Mouse (Mus musculus): Measurements from ENCODE around the gene Nr2c2. TPM values are rescaled to one million over a fixed set of nuclear protein-coding genes. Genes with fewer than 3 reads are reported as not detected.

Gene Nr2c2
- total RNA-seq, 2 experiments from 2014 or later = 84.3 to 90.7 TPM

DNA sequence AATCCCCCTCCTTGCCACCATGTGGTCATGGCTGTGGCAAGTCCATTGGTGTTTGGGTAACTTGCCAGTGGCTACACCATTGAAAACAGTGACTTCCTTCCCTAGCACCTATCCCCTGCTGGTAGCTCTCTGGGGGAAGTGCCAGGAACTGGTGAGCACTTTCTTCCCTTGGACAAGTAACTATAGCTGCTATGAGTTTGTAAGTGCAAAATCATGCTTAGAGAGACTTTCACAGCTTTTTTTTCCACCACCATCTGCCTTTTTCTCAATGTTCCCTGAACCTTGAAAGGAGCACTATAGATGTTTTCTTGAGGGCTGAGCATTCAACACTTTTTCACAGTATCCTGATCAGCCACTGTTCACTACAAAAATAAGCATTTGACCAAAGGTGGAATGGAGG, 33.4 kb downstream of the Nr2c2 start:
- no peak for DNase-seq (ENCODE audit: extremely low spot score in 1 of 2, low spot score in 1 of 2)

DNA sequence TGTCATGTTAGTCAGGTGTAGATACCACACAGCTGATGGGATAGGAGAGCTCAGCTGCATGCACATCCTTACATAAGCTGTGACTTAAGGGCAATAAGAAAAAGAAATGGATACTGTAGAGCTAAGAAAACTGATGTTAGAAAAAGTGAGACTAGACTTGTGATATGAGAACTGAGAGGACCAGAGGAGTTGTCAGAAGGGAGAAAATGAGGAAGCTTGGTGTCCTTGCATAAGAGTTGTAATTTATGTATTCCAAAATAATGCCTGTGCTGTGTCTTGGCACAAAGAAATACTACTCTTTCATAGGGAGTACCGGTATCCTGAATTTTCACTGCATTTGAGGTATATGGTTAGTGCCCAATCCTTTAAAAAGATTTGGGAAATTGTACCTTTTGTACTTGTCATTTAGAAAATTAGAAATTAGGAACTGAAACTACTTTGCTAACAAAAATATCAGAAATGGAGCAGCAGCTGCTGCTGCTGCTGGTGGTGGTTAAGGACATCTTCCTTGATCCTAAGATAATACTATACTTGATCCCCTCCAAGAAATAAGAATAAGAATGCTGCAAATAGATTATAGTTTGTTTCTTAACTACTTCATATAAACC, 35.8 kb downstream of the Nr2c2 start:
- DNase-seq (ENCODE audit: extremely low spot score in 1 of 2, low spot score in 1 of 2) = no peak

DNA sequence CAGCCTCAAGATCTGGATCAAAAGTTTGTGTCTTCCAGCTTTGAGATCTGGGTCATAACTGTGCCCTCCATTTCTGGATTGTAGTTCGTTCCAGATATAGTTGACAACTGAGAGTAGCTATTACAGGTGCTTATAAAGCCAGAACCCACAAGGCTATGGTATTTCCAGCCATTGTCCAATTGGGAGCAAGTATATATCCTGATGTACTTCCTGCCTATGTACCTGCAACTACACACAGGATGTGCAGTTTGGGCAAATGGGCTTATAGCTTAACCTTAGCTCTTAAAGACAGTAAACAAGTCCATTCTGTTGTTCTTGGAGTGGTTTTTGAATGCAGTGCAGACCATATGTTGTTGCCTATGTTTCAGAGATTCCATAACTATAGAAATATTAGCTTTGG, 40.3 kb downstream of the Nr2c2 start:
- DNase-seq (ENCODE audit: extremely low spot score in 1 of 2, low spot score in 1 of 2) = no peak

DNA sequence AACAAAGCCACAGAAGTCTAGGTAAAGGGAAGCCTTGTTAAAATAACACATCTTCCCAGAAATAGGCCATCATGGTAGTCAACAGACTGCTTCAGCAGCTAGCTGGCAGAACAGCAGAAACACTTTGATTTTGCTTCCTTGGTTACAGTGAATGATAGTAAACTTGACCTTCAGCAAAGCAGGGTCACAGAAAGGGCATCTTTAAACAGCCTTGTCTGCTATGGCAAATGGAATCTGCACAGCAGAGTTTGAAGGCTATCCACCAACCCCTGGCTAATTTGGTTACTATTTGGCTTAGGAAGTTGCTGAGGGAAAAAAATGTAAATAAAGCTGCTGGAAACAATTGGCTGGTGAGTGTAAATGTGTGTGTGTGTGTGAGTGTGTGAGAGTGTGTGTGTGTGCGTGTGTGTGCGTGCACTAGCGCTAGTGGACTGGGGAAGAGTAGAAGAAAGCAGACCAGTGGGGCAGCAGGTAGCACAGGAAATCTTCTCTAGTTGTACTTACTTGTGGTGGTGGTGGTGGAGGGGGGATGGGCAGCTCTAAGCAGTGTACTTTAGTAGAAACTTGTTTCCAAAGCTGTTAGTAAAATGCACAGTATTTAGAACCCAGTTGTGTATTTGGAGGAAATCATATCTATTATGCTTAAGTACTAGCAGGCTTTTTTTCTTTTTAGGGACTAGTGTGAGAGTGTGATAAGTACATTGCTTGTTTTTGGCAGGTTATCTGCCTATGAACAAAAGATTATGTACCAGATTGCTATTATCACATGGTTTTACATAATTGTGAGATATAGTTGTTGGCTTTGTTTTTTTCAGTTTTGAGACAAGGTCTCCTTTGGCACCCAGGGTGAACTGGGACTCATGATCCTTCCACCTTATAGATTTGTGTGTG, 41.1 kb downstream of the Nr2c2 start:
- no peak for DNase-seq (ENCODE audit: extremely low spot score in 1 of 2, low spot score in 1 of 2)

- no peak for DNase-seq (ENCODE audit: extremely low spot score in 1 of 2, low spot score in 1 of 2)
Observed at GRCm38 (mm10) chr6:92133617-92134016, 42.4 kb downstream of the Nr2c2 start.

DNA sequence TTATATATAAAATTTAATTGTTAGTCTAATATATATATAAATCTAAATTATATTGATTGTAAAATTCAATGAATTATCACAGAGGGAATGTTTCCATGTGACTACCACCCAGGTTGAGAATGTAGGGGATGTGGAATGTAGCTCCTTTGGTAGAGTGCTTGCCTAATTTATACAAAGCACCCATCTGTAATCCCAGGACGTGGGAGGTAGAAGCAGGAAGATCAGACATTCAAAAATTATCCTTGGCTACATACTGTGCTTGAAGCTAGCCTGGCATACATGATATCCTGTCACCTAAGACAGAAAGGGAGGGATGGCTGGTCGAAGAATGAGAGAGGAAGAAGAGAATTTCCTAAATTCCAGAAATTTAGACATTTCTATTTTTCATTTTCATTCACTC, 45.2 kb downstream of the Nr2c2 start:
- DNase-seq (ENCODE audit: extremely low spot score in 1 of 2, low spot score in 1 of 2) = no peak

GRCm38 (mm10) chr6:92145881-92146280, 54.7 kb downstream of the Nr2c2 start:
- DNase-seq (ENCODE audit: extremely low spot score in 1 of 2, low spot score in 1 of 2) = no peak

- DNase-seq (ENCODE audit: extremely low spot score in 1 of 2, low spot score in 1 of 2) = no peak
Observed at GRCm38 (mm10) chr6:92153774-92154173, 62.6 kb downstream of the Nr2c2 start.

- DNase-seq (ENCODE audit: extremely low spot score in 1 of 2, low spot score in 1 of 2) = no peak
Observed at GRCm38 (mm10) chr6:92158801-92159200, 67.6 kb downstream of the Nr2c2 start.

GRCm38 (mm10) chr6:92162724-92163123, 71.5 kb downstream of the Nr2c2 start:
- no peak for DNase-seq (ENCODE audit: extremely low spot score in 1 of 2, low spot score in 1 of 2)

GRCm38 (mm10) chr6:92176450-92176849, 85.3 kb downstream of the Nr2c2 start:
- DNase-seq (ENCODE audit: extremely low spot score in 1 of 2, low spot score in 1 of 2) = no peak

DNA sequence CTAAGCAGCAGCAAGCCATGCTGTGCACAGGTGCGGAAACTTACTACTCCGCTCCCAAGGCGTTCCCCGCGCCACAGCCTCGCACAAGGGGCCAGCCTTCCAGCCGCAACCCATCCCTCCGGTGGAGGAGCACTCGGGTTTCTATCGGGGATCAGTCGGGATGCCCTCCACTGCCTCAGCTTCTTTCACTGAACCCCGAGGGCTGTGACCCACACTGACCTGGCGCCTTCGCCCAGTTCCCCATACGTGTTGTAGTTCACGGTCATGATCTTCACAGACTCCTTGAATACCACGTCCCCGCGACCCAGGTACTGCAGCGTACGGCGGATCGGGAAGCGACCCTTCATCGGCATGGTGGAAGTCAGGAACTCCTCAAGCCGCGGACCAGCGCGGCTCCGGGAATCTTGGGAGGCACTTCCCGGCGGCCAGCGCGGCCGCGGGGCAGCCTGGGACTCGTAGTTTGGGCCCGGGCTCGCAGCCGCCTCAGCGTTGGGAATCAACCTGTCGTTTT, 92.5 kb downstream of the Nr2c2 start, which contains the start of gene Mrps25:
TSS of gene Mrps25 (minus strand) at position 413 of the 511 bp plus-strand sequence.
- DNase-seq (ENCODE audit: extremely low spot score in 1 of 2, low spot score in 1 of 2) = peak; percentile 70 to 71

DNA sequence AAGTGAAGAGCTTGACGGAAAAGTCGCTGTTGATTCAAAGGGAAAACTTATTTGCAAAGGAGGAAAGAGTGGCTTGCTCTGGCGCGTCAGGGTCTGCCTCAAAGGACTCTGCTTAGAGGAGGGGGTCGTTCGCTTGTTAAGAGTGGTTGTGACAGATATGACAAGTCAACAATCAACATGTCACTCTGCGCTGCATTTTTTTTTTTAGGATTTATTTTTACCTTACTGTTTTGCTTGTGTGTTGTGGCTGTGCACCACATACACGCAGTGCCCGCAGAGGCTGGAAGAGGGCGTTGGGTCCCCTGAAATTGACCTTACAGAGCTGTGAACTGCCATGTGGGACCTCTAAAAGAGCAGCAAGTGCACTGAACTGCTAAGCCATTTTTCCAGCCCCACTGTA, 93.0 kb downstream of the Nr2c2 start:
- DNase-seq (ENCODE audit: extremely low spot score in 1 of 2, low spot score in 1 of 2) = no peak

DNA sequence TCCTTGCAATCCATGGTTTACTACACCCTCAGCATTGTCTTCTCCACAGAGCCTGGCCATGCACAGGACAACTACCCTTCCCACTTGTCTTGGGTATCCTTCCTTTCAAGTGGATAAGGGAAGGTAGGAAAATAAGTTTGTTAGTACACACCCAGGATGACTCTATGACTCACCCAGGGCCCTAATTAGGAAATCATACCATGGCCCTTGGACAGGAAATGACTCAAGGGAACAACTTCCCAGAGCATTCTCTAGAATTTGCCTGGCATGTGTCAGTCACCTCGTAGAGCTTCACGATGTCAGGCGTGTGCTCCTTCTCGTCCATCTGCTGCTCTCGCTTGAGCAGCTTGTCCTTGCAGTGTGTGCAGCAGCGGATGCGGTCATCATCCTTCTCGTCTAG, 108.2 kb downstream of the Nr2c2 start:
- no peak for DNase-seq (ENCODE audit: extremely low spot score in 1 of 2, low spot score in 1 of 2)

DNA sequence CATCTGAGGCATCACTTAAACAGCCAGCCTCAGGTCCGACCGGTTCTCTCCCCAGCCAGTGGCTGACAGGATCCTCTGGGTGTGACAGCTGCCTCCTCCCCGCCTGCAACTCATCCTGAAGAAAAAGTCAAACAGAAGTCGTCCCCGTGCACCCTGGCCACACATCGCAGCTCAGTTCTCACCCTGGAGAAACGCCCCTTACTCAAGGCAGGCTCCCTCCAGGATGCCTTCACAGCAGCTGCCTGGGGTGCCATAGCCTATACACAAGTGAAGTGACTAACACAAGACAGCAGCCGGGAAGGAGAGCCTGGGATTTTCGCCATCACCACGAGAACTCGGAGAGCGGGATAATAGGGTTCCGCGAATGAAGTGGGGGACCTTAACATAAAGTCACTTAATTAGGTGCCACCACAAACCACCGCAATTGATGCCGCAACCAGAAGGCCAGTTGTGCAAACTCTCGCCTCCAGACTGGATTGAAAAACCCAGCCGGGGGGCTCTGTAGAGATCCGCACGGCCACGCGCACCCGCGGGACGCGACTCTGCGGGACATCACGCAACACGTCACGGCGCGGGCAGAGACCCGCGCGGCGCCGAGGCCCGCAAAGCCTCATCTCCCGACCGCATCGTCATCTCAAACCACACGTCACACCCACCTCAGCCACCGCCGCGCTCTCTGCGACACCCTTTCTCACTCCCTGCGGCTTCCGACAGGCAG, 123.0 kb downstream of the Nr2c2 start:
- DNase-seq (ENCODE audit: extremely low spot score in 1 of 2, low spot score in 1 of 2) = peak; percentile 7 to 14

DNA sequence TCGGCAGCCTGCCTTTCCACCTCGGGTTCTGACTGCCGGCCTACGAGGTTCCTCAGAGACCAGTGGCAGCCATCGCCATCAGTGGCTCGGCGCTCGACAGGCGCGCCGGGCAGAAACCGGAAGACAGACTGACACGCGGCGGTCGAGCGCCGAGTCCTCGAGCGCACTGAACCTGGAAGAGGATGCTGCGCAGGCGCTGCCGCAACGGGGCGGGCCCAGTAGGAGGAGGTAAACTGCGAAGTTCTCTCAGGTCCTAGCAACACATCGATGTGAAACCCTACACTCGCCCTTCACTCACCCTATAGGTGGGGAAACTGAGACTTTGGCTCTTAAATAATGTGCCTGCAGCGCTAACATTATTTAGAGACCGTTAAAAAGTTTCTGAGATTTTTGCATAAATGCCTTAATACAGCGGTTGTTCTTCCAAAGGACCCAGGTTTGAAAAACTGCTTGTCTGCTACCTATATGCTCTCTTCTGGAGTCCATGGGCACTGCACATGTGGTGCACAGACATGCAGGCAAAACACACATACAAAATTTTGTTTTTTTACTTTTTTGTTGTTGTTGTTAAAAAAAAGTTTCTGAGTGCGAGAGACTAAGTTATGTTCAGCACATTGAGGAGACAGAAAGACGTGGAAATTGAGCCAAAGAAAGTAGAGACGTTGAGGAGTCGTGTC, 123.7 kb downstream of the Nr2c2 start, which contains the start of gene Rbsn:
TSS of gene Rbsn (minus strand) at position 153 of the 677 bp plus-strand sequence.
- peak; percentile 73 to 81 for DNase-seq (ENCODE audit: extremely low spot score in 1 of 2, low spot score in 1 of 2)

GRCm38 (mm10) chr6:92219445-92219844, 128.3 kb downstream of the Nr2c2 start:
- DNase-seq (ENCODE audit: extremely low spot score in 1 of 2, low spot score in 1 of 2) = peak; percentile 25 to 49

DNA sequence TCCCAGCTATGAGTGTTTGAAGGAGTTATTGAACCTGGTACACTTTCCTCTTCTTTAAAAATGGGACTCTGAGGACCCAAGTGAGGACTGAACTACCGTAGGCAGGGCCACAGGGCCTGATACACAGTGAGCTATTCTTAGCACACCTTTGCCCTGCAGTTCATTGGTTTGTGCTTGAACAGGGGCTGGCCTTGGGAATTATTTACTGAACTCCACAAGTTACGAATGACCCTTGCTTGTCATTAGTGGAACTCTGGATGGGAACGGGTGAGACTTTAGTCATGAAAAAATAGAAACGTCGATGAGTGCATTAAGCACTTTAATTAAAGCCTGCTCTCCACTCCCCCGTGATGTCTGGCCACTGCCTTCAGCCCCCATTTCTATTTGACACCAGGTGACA, 130.4 kb downstream of the Nr2c2 start:
- no peak for DNase-seq (ENCODE audit: extremely low spot score in 1 of 2, low spot score in 1 of 2)

GRCm38 (mm10) chr6:92222021-92222420, 130.8 kb downstream of the Nr2c2 start:
- DNase-seq (ENCODE audit: extremely low spot score in 1 of 2, low spot score in 1 of 2) = no peak
